Mouse (Mus musculus): ENCODE measurements at regions not wholly inside any gene's neighbourhood (a gene's known extent, or its start where the extent isn't known, plus 50 kb on each side); places are given as distances from the start of the nearest gene placed in this dataset.

DNA sequence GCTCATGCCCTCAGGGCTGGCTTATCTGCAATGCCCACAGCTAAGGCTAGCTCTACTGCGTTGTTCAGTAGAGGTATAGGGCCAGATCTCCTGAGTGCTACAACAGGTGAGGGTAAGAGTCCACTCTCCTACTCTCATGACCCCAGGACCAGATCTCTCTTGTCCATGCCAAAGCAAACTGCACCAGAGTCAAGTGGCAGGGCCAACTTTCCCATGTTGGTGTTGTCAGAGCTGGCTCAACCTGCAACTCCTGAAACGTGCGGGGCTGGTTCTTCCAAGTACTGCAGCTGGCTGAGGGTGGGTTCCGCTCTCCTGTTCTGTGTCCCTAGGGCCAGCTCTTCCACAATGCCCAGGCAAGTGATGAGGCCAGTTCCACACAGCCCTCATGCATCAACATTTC lies 61.5 kb upstream of the Fxr1 start:
- DNase-seq (ENCODE audit: low spot score) = no peak
- Histone ChIP-seq H3K27ac (ENCODE audit: low read depth) (no peak overlapping the region), H3K9me3 (ENCODE audit: control insufficient read depth, low read length) (no peaks in the 10 kb centered on the region), H3K4me3 (ENCODE audit: low read depth, low read length) (no peak overlapping the region), H3K27me3 (replicated peaks; ENCODE audit: control insufficient read depth, insufficient read depth, low read length) (peaks cover 9% of the 10 kb centered on the region), H3K36me3 (ENCODE audit: control insufficient read depth, insufficient read depth, low read length) (no peaks in the 10 kb centered on the region), H3K4me2 (ENCODE audit: low read length) (no peak overlapping the region), H3K9ac (ENCODE audit: low read length) (no peak overlapping the region), H3K4me1 (replicated peaks; ENCODE audit: control insufficient read depth, insufficient read depth, low read length) (no peaks in the 10 kb centered on the region)
- no peak for ATAC-seq (replicated peaks; ENCODE audit: low FRiP score, low TSS enrichment, low read depth)
- 89% methylated on average over 4 of the region's 4 CpGs for WGBS

DNA sequence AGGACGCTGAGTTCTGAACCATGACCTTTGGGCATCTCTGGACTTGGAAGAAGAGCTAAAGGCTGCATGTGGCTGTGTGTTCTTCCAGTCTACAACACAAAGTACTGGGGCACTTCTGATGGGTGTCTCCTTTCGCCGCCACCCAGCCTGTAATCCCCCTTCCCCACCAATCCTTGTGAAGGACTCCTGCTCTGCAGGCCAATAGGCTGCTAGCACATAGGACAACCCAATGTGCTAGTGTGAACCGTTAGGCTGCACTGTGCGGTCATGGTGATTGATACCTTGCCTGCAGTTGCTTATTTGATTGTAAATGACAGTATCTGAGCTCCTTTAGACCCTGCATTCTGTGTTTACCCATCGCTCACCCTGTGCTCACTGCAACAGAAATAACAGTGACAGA lies 59.5 kb upstream of the Fxr1 start:
- H3K36me3 ChIP-seq (ENCODE audit: control insufficient read depth, insufficient read depth, low read length) = no peaks in the 10 kb centered on the region
- H3K9ac ChIP-seq (ENCODE audit: low read length) = no peak overlapping the region
- WGBS = 54% methylated on average over 6 of the region's 6 CpGs
- H3K4me1 ChIP-seq (replicated peaks; ENCODE audit: control insufficient read depth, insufficient read depth, low read length) = no peaks in the 10 kb centered on the region
- ATAC-seq (replicated peaks; ENCODE audit: low FRiP score, low TSS enrichment, low read depth) (no peak), DNase-seq (ENCODE audit: low spot score) (no peak)
- H3K27me3 ChIP-seq (replicated peaks; ENCODE audit: control insufficient read depth, insufficient read depth, low read length) = peaks cover 8% of the 10 kb centered on the region
- no peak overlapping the region for H3K4me3 ChIP-seq (ENCODE audit: low read depth, low read length)
- H3K9me3 ChIP-seq (ENCODE audit: control insufficient read depth, low read length) = no peaks in the 10 kb centered on the region
- H3K4me2 ChIP-seq (ENCODE audit: low read length) = no peak overlapping the region
- H3K27ac ChIP-seq (ENCODE audit: low read depth) = no peak overlapping the region

DNA sequence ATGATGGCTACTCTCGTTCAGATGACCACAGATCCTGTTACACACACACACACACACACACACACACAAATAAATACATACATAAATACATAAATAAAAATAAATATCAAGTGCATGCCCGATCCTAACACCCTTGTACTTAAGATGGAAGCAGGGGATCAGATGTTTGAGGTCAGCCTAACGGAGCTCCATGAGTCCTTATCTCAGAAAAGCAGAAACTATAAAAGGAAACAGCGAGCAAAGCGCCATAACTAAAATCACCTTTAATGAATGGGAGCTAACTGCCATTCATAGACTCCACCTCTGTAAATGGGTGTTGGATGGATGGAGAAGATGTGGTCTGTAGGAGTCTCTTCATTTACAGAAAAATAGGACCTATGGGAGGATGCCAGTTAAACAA lies 56.8 kb upstream of the Fxr1 start:
- Histone ChIP-seq H3K9me3 (ENCODE audit: control insufficient read depth, low read length) (no peaks in the 10 kb centered on the region), H3K4me1 (replicated peaks; ENCODE audit: control insufficient read depth, insufficient read depth, low read length) (no peaks in the 10 kb centered on the region), H3K4me2 (ENCODE audit: low read length) (no peak overlapping the region), H3K36me3 (ENCODE audit: control insufficient read depth, insufficient read depth, low read length) (no peaks in the 10 kb centered on the region), H3K4me3 (ENCODE audit: low read depth, low read length) (no peak overlapping the region), H3K27me3 (replicated peaks; ENCODE audit: control insufficient read depth, insufficient read depth, low read length) (no peaks in the 10 kb centered on the region), H3K9ac (ENCODE audit: low read length) (no peak overlapping the region), H3K27ac (ENCODE audit: low read depth) (no peak overlapping the region)
- 87% methylated on average over 5 of the region's 5 CpGs for WGBS
- ATAC-seq (replicated peaks; ENCODE audit: low FRiP score, low TSS enrichment, low read depth) (no peak), DNase-seq (ENCODE audit: low spot score) (no peak)

DNA sequence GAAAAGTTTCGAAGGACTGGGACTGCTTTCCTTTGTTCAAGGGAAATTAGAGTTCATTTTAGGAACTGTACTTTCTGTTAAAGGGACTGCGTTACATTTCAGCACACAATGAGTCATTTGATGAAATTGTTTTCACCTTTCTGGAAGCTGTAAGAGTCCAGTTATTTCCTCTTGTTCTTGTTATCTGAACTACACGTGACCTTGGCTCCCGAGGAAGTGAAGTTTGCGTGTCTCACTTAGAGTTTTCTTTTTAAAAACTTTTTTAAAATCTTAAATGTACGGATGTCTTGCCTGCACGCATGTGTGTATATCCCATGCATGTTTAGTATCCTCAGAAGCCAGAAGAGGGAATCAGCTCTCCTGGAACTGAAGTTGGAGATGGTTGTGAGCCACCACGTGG lies 52.6 kb upstream of the Fxr1 start:
- no peaks in the 10 kb centered on the region for H3K9me3 ChIP-seq (ENCODE audit: control insufficient read depth, low read length)
- no peak overlapping the region for H3K27ac ChIP-seq (ENCODE audit: low read depth)
- no peaks in the 10 kb centered on the region for H3K36me3 ChIP-seq (ENCODE audit: control insufficient read depth, insufficient read depth, low read length)
- DNase-seq (ENCODE audit: low spot score) (no peak), ATAC-seq (replicated peaks; ENCODE audit: low FRiP score, low TSS enrichment, low read depth) (no peak)
- no peaks in the 10 kb centered on the region for H3K4me1 ChIP-seq (replicated peaks; ENCODE audit: control insufficient read depth, insufficient read depth, low read length)
- no peaks in the 10 kb centered on the region for H3K27me3 ChIP-seq (replicated peaks; ENCODE audit: control insufficient read depth, insufficient read depth, low read length)
- WGBS = 79% methylated on average over 8 of the region's 8 CpGs
- no peak overlapping the region for H3K4me2 ChIP-seq (ENCODE audit: low read length)
- no peak overlapping the region for H3K4me3 ChIP-seq (ENCODE audit: low read depth, low read length)
- no peak overlapping the region for H3K9ac ChIP-seq (ENCODE audit: low read length)
